ENCODE assay signal across 10 mouse cellular contexts in the genomic region with DNA sequence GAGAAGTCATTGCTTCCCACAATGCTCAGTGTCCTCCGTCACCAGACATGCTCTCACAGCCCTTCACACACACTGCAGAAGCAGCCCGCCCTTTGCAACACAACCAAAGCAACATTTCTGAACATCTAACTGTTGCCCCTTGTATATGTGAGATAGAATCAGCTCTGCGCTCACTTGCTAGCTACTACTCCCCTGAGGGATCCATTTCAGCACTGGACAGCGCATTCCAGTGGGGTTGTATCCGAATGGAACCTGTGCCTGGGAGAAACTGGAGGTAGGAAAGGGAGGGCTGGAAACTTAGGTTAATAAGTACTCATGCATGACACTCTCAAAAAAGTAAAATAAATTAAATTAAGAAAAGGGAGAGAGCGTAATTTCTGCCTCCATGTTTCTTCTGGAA.
A peak's percentile ranks its signal among the peaks of the same experiment; 100 is the strongest.
DNase-seq lines count a peak whose midpoint lies in the region; ATAC-seq lines count a peak whose summit lies in the region.
"Had no signal": no experiment of that assay in that cellular context is flagged by ENCODE, and none has a peak within 500 bp of the region (broad histone marks: within the 10 kb centered on the region; RNA-seq: fewer than 3 reads in every experiment).

No protein-coding gene starts in this region.

- ATAC-seq in kidney, embryonic 16.5 days (ENCODE audit: low FRiP score, low TSS enrichment), result peak; percentile 83; the same call in 1 of the 2 replicates
- no peak for ATAC-seq in limb, embryonic 11.5 days (ENCODE audit: insufficient number of reproducible peaks, low FRiP score, low TSS enrichment, low read depth)
- ATAC-seq in inflammation-experienced regulatory T-cells, adult 6 months, result no peak
- ATAC-seq: Patski had no signal

- DNase-seq in kidney, adult 8-10 months, result no peak
- DNase-seq in Muller cell, postnatal 12 days (ENCODE audit: inconsistent ontology term), result peak; percentile 27
- DNase-seq in adrenal gland, postnatal 10 days, result peak; percentile 74
- DNase-seq in limb, embryonic 11.5 days (ENCODE audit: low spot score), result peak; percentile 87
- no peak for DNase-seq in right cerebral cortex, postnatal 4 days
- DNase-seq: cerebellum, adult 11 months had no signal

- H3K4me2 ChIP-seq in kidney, embryonic 16.5 days (replicated peaks; ENCODE audit: low read depth, low read length), result no peak overlapping the region
- no peak overlapping the region for H3K4me2 ChIP-seq in limb, embryonic 11.5 days (ENCODE audit: low read depth, severe bottlenecking)
- H3K4me2 ChIP-seq: heart, embryonic 15.5 days had no signal

- no peaks in the 10 kb centered on the region for H3K27me3 ChIP-seq in kidney, embryonic 16.5 days (ENCODE audit: insufficient read depth, low read length)
- no peaks in the 10 kb centered on the region for H3K27me3 ChIP-seq in limb, embryonic 11.5 days (ENCODE audit: control insufficient read depth, insufficient read depth, low read length)
- H3K27me3 ChIP-seq: heart, embryonic 15.5 days; Patski had no signal

- H3K36me3 ChIP-seq in kidney, embryonic 16.5 days (ENCODE audit: insufficient read depth, low read length), result no peaks in the 10 kb centered on the region
- no peaks in the 10 kb centered on the region for H3K36me3 ChIP-seq in limb, embryonic 11.5 days (ENCODE audit: control insufficient read depth, insufficient read depth, low read length)
- H3K36me3 ChIP-seq: heart, embryonic 15.5 days had no signal

- H3K27ac ChIP-seq in kidney, embryonic 16.5 days (ENCODE audit: low read length), result no peak overlapping the region
- H3K27ac ChIP-seq in limb, embryonic 11.5 days (replicated peaks; ENCODE audit: low read depth, low read length), result no peak overlapping the region
- H3K27ac ChIP-seq: heart, embryonic 15.5 days had no signal

- no peak overlapping the region for H3K9ac ChIP-seq in kidney, embryonic 16.5 days (replicated peaks; ENCODE audit: low read length)
- no peak overlapping the region for H3K9ac ChIP-seq in limb, embryonic 11.5 days (ENCODE audit: low read length)
- H3K9ac ChIP-seq: heart, embryonic 15.5 days had no signal

- no peaks in the 10 kb centered on the region for H3K4me1 ChIP-seq in kidney, embryonic 16.5 days (ENCODE audit: insufficient read depth, low read length)
- no peaks in the 10 kb centered on the region for H3K4me1 ChIP-seq in limb, embryonic 11.5 days (ENCODE audit: control insufficient read depth, insufficient read depth, low read length)
- H3K4me1 ChIP-seq: heart, embryonic 15.5 days had no signal

- H3K9me3 ChIP-seq in kidney, embryonic 16.5 days (ENCODE audit: low read length), result no peaks in the 10 kb centered on the region
- H3K9me3 ChIP-seq in limb, embryonic 11.5 days (ENCODE audit: control insufficient read depth, low read length), result no peaks in the 10 kb centered on the region
- H3K9me3 ChIP-seq: heart, embryonic 15.5 days had no signal

- 41% methylated on average over 6 of the region's 6 CpGs for WGBS in kidney, embryonic 16.5 days
- WGBS in limb, embryonic 11.5 days, result 48% methylated on average over 6 of the region's 6 CpGs

- H3K4me3 ChIP-seq in kidney, embryonic 16.5 days (ENCODE audit: low read length), result no peak overlapping the region
- no peak overlapping the region for H3K4me3 ChIP-seq in limb, embryonic 11.5 days (ENCODE audit: low read depth, low read length)
- H3K4me3 ChIP-seq: heart, embryonic 15.5 days had no signal

Comparison
In these comparisons a context has a peak if more than half of its experiments do, and no peak if none do; other contexts are left out.
1. DNase-seq: peak in Muller cell, postnatal 12 days (single experiment), adrenal gland, postnatal 10 days (single experiment) and limb, embryonic 11.5 days (single experiment); none in kidney, adult 8-10 months (0 of 2) and right cerebral cortex, postnatal 4 days (single experiment).